Mouse (Mus musculus) right cerebral cortex, postnatal 10 days (tissue): ENCODE measurements at regions not wholly inside any gene's neighbourhood (a gene's known extent, or its start where the extent isn't known, plus 50 kb on each side); places are given as distances from the start of the nearest gene placed in this dataset.

ENCODE experiments used
- DNase-seq, 2 experiments: peaks; one replicate each; pipeline ENCODE4 v3.0.0; 2021; ENCODE audit warnings: low spot score in 2 of 2

- no peak for DNase-seq
These were observed 533.6 kb upstream of the Fam241a start for GRCm38 (mm10) chr3:128429706-128430105.

GRCm38 (mm10) chr3:128415568-128415967, 519.4 kb upstream of the Fam241a start:
- DNase-seq = no peak

GRCm38 (mm10) chr3:128413481-128413880, 517.4 kb upstream of the Fam241a start:
- no peak for DNase-seq

GRCm38 (mm10) chr3:128412157-128412556, 516.0 kb upstream of the Fam241a start:
- DNase-seq = no peak

- DNase-seq = no peak
These were observed 498.7 kb upstream of the Fam241a start for GRCm38 (mm10) chr3:128394805-128395204.

GRCm38 (mm10) chr3:128380579-128380978, 484.5 kb upstream of the Fam241a start:
- DNase-seq = no peak

- no peak for DNase-seq
These were observed 473.5 kb upstream of the Fam241a start for GRCm38 (mm10) chr3:128369521-128370127.

- no peak for DNase-seq
These were observed 466.2 kb upstream of the Fam241a start for GRCm38 (mm10) chr3:128362310-128362709.

- peak; percentile 56 to 66 for DNase-seq
These were observed 453.0 kb upstream of the Fam241a start for GRCm38 (mm10) chr3:128349123-128349522.

- DNase-seq = no peak
These were observed 451.9 kb upstream of the Fam241a start for GRCm38 (mm10) chr3:128347782-128348574.

GRCm38 (mm10) chr3:128337508-128337907, 441.4 kb upstream of the Fam241a start:
- DNase-seq = no peak

GRCm38 (mm10) chr3:128337031-128337430, 440.9 kb upstream of the Fam241a start:
- DNase-seq = peak; percentile 86

- DNase-seq = no peak
These were observed 431.6 kb upstream of the Fam241a start for GRCm38 (mm10) chr3:128327677-128328076.

GRCm38 (mm10) chr3:128301312-128301711, 405.2 kb upstream of the Fam241a start:
- no peak for DNase-seq

GRCm38 (mm10) chr3:128298110-128298509, 402.0 kb upstream of the Fam241a start:
- DNase-seq = no peak

- DNase-seq = no peak
These were observed 391.7 kb upstream of the Fam241a start for GRCm38 (mm10) chr3:128287846-128288245.

GRCm38 (mm10) chr3:128285214-128285613, 389.1 kb upstream of the Fam241a start:
- no peak for DNase-seq

GRCm38 (mm10) chr3:128280626-128281025, 384.5 kb upstream of the Fam241a start:
- DNase-seq = no peak

- DNase-seq = peak; percentile 29 to 45
These were observed 374.5 kb upstream of the Fam241a start for GRCm38 (mm10) chr3:128270576-128270975.

- DNase-seq = no peak
These were observed 365.1 kb upstream of the Fam241a start for GRCm38 (mm10) chr3:128261208-128261607.

GRCm38 (mm10) chr3:128247816-128248215, 351.7 kb upstream of the Fam241a start:
- DNase-seq = no peak

- no peak for DNase-seq
These were observed 343.8 kb upstream of the Fam241a start for GRCm38 (mm10) chr3:128239813-128240421.

GRCm38 (mm10) chr3:128230390-128230789, 334.3 kb upstream of the Fam241a start:
- DNase-seq = no peak
